Mouse (Mus musculus) hindlimb bud, embryonic 11.5 days (tissue): ENCODE data around the gene Ctdnep1.
A peak's percentile ranks its signal among the peaks of the same experiment; 100 is the strongest.
"Not testable (repeated sequence)": the region's sequence is repeated elsewhere in the genome, so short reads cannot be mapped to it uniquely, and the experiment has no call there.

Source experiments
- DNase-seq: peaks from one replicate; pipeline ENCODE4 v3.0.0-alpha.2; 2012; ENCODE audit warnings: low read depth, low spot score; ENCODE audit errors: extremely low spot score

Gene Ctdnep1

GRCm38 (mm10) chr11:69950807-69951459, 30.0 kb upstream of the Ctdnep1 start:
- DNase-seq = no peak

GRCm38 (mm10) chr11:69952274-69952673, 28.7 kb upstream of the Ctdnep1 start:
- DNase-seq = no peak

- no peak for DNase-seq
Measured at GRCm38 (mm10) chr11:69953267-69953915, 27.6 kb upstream of the Ctdnep1 start.

GRCm38 (mm10) chr11:69955618-69956017, 25.3 kb upstream of the Ctdnep1 start:
- DNase-seq = not testable (repeated sequence)

GRCm38 (mm10) chr11:69956218-69956617, 24.7 kb upstream of the Ctdnep1 start:
- no peak for DNase-seq

- DNase-seq = no peak
Measured at GRCm38 (mm10) chr11:69960616-69961015, 20.3 kb upstream of the Ctdnep1 start.

- no peak for DNase-seq
Measured at GRCm38 (mm10) chr11:69961841-69962240, 19.1 kb upstream of the Ctdnep1 start.

GRCm38 (mm10) chr11:69964650-69965270, 16.2 kb upstream of the Ctdnep1 start, which contains the start of gene Cldn7:
TSS of gene Cldn7 (plus strand) at chr11:69964779.
- DNase-seq = no peak

GRCm38 (mm10) chr11:69965271-69966005, 15.5 kb upstream of the Ctdnep1 start:
- DNase-seq = no peak

GRCm38 (mm10) chr11:69966006-69966859, 14.7 kb upstream of the Ctdnep1 start:
- no peak for DNase-seq

GRCm38 (mm10) chr11:69966860-69967517, 14.0 kb upstream of the Ctdnep1 start:
- no peak for DNase-seq

GRCm38 (mm10) chr11:69968793-69969192, 12.2 kb upstream of the Ctdnep1 start:
- DNase-seq = no peak

- no peak for DNase-seq
Measured at GRCm38 (mm10) chr11:69970222-69970621, 10.7 kb upstream of the Ctdnep1 start.

- no peak for DNase-seq
Measured at GRCm38 (mm10) chr11:69970775-69971174, 10.2 kb upstream of the Ctdnep1 start.

GRCm38 (mm10) chr11:69974907-69975306, 6.0 kb upstream of the Ctdnep1 start:
- DNase-seq = no peak

GRCm38 (mm10) chr11:69976271-69976670, 4.7 kb upstream of the Ctdnep1 start:
- DNase-seq = no peak

- DNase-seq = no peak
Measured at GRCm38 (mm10) chr11:69979827-69980195, 1.1 kb upstream of the Ctdnep1 start.

- DNase-seq = peak; percentile 99
Measured at GRCm38 (mm10) chr11:69980196-69981140, 488 bp upstream of the Ctdnep1 start.

- no peak for DNase-seq
Measured at GRCm38 (mm10) chr11:69982225-69982624, 1.3 kb downstream of the Ctdnep1 start, which contains the start of gene Elp5. TSS of gene Elp5 (minus strand) at chr11:69982517.
